Mouse (Mus musculus) midbrain, embryonic 16.5 days (tissue): ENCODE measurements around the gene Hist1h1d. TPM values are rescaled to one million over a fixed set of nuclear protein-coding genes. Genes with fewer than 3 reads are reported as not detected.
"Not testable (repeated sequence)": the region's sequence is repeated elsewhere in the genome, so short reads cannot be mapped to it uniquely, and the experiment has no call there.

ENCODE experiments used
- ATAC-seq: fragments of 200-750 bp; cut with Nextera tagmentation; 2 replicates; pipeline ENCODE4 v1.8.0; 2017; ENCODE audit warnings: moderate TSS enrichment
- H3K27ac ChIP-seq: fragments of 300-500 bp; sonication (generic); 2 replicates; pipeline ENCODE4 v1.5.1; 2014; ENCODE audit warnings: mild to moderate bottlenecking, low read length, mixed read lengths
- H3K27me3 ChIP-seq: fragments of 300-500 bp; sonication (generic); 2 replicates; pipeline ENCODE4 v1.6.1; 2014; ENCODE audit warnings: low read depth, low read length, mixed read lengths; ENCODE audit not compliant: control insufficient read depth, insufficient read depth
- H3K36me3 ChIP-seq: fragments of 300-500 bp; sonication (generic); 2 replicates; pipeline ENCODE4 v1.6.1; 2014; ENCODE audit warnings: mild to moderate bottlenecking, low read length, moderate library complexity, mixed read lengths; ENCODE audit not compliant: control insufficient read depth, insufficient read depth
- H3K4me1 ChIP-seq: fragments of 300-500 bp; sonication (generic); 2 replicates; pipeline ENCODE4 v1.6.1; 2014; ENCODE audit warnings: mild to moderate bottlenecking, low read length, mixed read lengths; ENCODE audit not compliant: control insufficient read depth, insufficient read depth
- H3K4me2 ChIP-seq: fragments of 300-500 bp; sonication (generic); 2 replicates; pipeline ENCODE4 v1.6.1; 2014; ENCODE audit warnings: mild to moderate bottlenecking, low read length, mixed read lengths
- H3K4me3 ChIP-seq: fragments of 300-500 bp; sonication (generic); 2 replicates; pipeline ENCODE4 v1.5.1; 2014; ENCODE audit warnings: low read depth, mild to moderate bottlenecking, low read length, moderate library complexity, mixed read lengths
- H3K9ac ChIP-seq: fragments of 300-500 bp; sonication (generic); 2 replicates; pipeline ENCODE4 v1.6.1; 2014; ENCODE audit warnings: low read depth, low read length, mixed read lengths
- H3K9me3 ChIP-seq: fragments of 300-500 bp; sonication (generic); replicated peaks from 2 replicates; pipeline ENCODE4 v1.6.1; 2014; ENCODE audit warnings: mild to moderate bottlenecking, low read length, mixed read lengths; ENCODE audit not compliant: control insufficient read depth, poor library complexity, severe bottlenecking
- WGBS: fragments of 180-500 bp; shearing (Covaris S2); extraction: QIAGEN DNeasy Blood & Tissue Kit; methylation state at CpG from one replicate; pipeline ENCODE4 v1.1.7; 2014; 5-methylcytosine and 5-hydroxymethylcytosine counted together
- polyA plus RNA-seq: library from polyadenylated mRNA; unstranded; fragments of >200 nt; fragmentation: Nextera tagmentation; extraction: Ambion mirVana; gene quantifications from 2 replicates; pipeline ENCODE4 v1.2.1, GENCODE M21; 2015

Gene Hist1h1d
- polyA plus RNA-seq, 1 experiment from 2014 or later: not detected

DNA sequence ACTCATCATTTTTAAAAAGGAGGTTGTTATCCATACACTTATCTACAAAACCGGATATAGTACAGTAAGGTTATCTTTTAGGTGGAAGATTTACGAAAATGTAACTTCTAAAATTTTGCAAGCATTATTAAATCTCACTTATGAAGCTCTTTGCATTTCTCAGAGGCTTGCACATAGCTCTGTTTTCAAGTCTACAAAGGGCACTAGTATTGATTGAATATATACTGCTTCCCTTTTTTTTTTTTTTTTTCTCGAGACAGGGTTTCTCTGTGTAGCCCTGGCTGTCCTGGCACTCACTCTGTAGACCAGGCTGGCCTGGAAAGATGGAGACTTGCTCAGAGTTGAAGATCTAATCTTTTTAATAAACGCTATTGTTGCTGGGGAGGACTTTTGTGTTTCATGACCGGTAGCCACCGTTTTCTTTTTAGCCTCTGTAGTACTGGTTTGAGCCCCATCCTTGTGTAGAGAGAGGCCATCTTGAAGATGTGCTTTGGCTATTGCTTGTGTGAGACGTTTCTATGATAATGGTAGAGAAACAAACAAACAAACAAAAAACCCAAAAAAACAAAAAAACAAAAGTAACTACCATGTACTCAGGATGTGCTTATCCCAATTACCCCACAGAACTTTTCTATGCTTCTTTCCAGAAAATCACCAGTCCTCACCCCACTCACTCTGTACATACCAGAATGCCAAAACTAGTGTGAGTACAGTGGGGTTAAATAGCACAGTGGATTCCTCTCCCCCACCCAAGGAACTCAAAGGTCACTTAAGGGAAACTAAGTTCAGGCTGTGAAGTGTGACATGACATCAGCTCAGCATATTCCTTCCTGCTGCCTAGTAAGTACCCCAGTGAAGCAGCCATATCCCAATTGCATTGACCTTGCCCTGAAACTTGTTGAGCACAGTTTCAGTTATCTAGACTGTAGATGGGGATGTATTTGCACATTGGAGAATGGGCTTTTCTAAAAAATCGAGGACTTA lies 839 bp upstream of the Hist1h1d start:
- no peak overlapping the region for H3K9ac ChIP-seq

DNA sequence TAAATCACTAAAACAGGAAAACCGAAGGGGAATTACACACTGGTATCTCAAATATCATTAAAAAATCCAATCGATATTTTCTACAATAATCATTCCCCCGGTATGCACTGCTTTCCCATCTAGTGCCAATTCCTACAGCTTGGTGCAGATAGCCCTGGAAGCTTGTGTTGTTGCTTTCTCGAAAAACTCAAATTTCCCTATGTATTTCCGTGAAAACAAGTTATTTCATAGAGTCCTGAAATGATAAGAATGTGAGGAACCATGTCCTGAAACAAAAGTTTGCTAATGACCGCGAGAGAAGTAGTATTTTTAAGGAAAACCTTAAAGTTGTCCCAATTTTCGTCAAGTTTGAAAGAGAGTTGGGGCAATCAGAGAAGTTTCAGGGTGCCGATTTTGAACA lies 1.3 kb downstream of the Hist1h1d start:
- peaks cover 23% of the 10 kb centered on the region for H3K4me1 ChIP-seq
- peak overlapping the region; percentile 96 for H3K4me2 ChIP-seq
- H3K27ac ChIP-seq: peak overlapping the region; percentile 78
- no peaks in the 10 kb centered on the region for H3K9me3 ChIP-seq
- peak overlapping the region; percentile 63 for H3K9ac ChIP-seq
- no peaks in the 10 kb centered on the region for H3K27me3 ChIP-seq
- 20% methylated on average over 9 of the region's 9 CpGs for WGBS
- no peak for ATAC-seq
- H3K4me3 ChIP-seq: peak overlapping the region; percentile 46
- H3K36me3 ChIP-seq: no peaks in the 10 kb centered on the region

More for the DNA sequence above, 839 bp upstream of the Hist1h1d start:
- Histone ChIP-seq H3K27ac (peak overlapping the region; percentile 86), H3K4me2 (peak overlapping the region; percentile 67), H3K36me3 (no peaks in the 10 kb centered on the region), H3K9me3 (no peaks in the 10 kb centered on the region), H3K4me1 (peaks cover 23% of the 10 kb centered on the region), H3K27me3 (no peaks in the 10 kb centered on the region), H3K4me3 (peak overlapping the region; percentile 45)
- WGBS: 48% methylated on average over 8 of the region's 8 CpGs
- ATAC-seq: no peak

DNA sequence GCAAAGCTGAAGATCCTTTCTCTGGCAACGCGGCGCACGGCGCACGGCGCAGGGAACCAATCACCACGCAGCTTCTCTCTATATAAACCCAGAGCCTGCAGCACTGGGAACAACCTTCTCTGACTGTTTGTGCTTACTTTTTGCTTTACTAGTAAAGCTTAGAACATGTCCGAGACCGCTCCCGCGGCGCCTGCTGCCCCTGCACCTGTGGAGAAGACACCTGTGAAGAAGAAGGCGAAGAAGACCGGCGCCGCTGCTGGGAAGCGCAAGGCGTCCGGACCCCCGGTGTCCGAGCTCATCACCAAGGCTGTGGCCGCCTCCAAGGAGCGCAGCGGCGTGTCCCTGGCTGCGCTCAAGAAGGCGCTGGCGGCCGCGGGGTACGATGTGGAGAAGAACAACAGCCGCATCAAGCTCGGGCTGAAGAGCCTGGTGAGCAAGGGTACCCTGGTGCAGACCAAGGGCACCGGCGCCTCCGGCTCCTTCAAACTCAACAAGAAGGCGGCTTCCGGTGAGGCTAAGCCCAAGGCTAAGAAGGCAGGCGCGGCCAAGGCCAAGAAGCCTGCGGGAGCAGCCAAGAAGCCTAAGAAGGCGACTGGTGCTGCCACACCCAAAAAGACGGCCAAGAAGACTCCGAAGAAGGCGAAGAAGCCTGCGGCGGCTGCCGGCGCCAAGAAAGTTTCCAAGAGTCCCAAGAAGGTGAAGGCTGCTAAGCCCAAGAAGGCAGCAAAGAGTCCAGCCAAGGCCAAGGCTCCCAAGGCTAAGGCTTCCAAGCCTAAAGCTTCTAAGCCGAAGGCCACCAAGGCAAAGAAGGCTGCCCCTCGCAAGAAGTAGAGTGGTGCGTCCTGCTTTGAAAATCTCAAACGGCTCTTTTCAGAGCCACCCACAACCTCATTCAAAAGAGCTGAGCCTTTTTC lies 2.1 kb downstream of the Hist1h1d start:
- Histone ChIP-seq H3K4me3 (peak overlapping the region; percentile 46), H3K9me3 (no peaks in the 10 kb centered on the region), H3K36me3 (no peaks in the 10 kb centered on the region), H3K9ac (peak overlapping the region; percentile 63), H3K4me2 (peak overlapping the region; percentile 96), H3K27me3 (no peaks in the 10 kb centered on the region), H3K27ac (peak overlapping the region; percentile 78), H3K4me1 (peaks cover 23% of the 10 kb centered on the region)
- WGBS: under 1% methylated on average over 50 of the region's 54 CpGs
- peak; percentile 66 for ATAC-seq

DNA sequence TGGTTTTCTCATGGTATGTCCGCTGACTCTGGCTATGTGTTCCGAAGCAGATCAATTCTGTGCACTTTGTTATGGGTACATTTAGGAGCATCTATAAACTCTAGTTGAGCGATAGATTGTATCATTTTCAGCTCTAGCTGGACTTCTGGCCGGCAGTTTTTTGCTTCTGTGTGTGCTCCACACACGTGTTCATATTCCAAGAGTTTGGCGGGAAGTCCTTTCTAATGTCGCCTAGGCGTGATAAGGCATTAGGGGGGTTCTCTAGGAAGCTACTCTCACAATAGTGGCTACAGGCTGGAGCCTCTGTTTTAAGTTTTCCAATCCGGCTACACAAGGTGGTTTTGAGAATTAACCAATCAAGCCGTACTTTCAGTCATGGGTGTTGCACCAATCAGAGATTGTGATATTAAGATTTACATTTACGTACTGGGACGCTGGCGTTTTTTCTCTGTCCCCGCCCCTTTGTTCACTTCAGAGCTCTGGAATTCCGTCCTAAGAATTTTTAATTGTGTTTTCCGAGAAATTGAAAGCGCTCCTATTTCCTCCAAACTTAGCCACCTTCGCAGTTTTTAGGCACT lies 2.9 kb downstream of the Hist1h1d start:
- H3K36me3 ChIP-seq: no peaks in the 10 kb centered on the region
- ATAC-seq: peak; percentile 80
- WGBS: under 1% methylated on average over 18 of the region's 18 CpGs
- peak overlapping the region; percentile 63 for H3K9ac ChIP-seq
- H3K27me3 ChIP-seq: no peaks in the 10 kb centered on the region
- peak overlapping the region; percentile 46 for H3K4me3 ChIP-seq
- H3K9me3 ChIP-seq: no peaks in the 10 kb centered on the region
- H3K4me2 ChIP-seq: peak overlapping the region; percentile 96
- peak overlapping the region; percentile 83 for H3K27ac ChIP-seq
- peaks cover 18% of the 10 kb centered on the region for H3K4me1 ChIP-seq

DNA sequence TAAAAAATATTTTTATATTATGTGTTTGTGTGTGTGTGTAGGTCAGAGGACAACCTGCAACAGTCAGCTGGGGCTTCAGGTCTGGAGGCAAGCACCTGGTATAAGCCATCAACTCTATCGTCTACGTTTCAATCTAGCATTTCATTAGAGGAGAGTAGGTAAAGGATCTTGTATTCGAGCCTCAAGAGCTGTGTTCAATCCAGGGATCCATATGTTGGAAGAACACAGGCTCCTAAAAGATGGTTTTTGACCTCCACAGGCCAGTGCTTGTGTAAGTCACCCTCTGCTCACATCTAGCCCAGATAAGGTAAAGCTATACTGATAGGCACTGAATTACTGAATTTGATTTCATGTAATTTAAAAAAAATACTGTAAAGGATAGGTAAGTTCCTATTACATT lies 3.8 kb downstream of the Hist1h1d start:
- no peaks in the 10 kb centered on the region for H3K36me3 ChIP-seq
- H3K27me3 ChIP-seq: no peaks in the 10 kb centered on the region
- no peak overlapping the region for H3K27ac ChIP-seq
- 68% methylated on average over 3 of the region's 3 CpGs for WGBS
- H3K4me3 ChIP-seq: no peak overlapping the region
- 0 out of 2 replicates have a peak overlapping the region, but pooled peaks have one; percentile 10 for H3K9ac ChIP-seq
- no peaks in the 10 kb centered on the region for H3K9me3 ChIP-seq
- H3K4me1 ChIP-seq: peaks cover 18% of the 10 kb centered on the region
- no peak for ATAC-seq
- H3K4me2 ChIP-seq: no peak overlapping the region

DNA sequence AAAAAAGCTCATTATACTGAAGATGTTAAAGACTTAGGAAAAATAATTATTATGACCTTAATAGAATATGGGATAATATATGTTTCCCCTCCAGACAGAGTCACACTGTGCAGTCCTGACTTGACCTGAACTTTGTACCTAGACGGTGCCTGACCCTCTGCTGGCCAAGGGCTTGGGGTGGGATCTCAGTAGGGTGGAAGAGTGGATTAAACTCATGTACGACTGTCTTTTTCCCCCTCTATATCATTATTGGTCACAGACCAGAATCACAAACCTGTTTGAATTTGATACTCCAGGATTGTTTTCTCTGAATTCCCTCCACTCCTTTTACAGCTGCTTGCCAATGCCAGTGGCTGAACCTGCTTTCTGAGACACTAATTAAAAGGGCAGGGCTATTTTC lies 7.6 kb downstream of the Hist1h1d start:
- not testable (repeated sequence) for ATAC-seq, H3K4me1 ChIP-seq, H3K36me3 ChIP-seq, H3K9me3 ChIP-seq, H3K4me2 ChIP-seq, H3K9ac ChIP-seq, H3K4me3 ChIP-seq, H3K27ac ChIP-seq, H3K27me3 ChIP-seq
- whole genome bisulfite sequencing: 14% methylated on average over 2 of the region's 2 CpGs

DNA sequence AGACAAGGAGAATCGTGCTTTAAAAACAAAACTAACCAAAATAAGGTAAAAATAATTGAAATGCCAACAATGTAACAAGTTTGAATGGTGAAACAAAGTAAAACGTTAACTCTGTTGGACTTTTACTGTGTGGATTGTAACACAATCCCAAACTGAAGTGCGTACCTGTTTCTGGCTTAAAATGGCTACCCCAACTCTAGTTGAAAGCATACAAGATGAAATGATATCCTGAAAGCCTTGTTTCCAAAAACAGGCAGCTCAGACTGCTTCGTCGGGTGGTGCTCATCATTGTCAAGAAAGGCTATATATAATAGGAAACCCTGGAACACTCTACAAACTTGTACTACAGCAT lies 8.4 kb downstream of the Hist1h1d start:
- Histone ChIP-seq H3K27ac (peak overlapping the region; percentile 98), H3K4me3 (peak overlapping the region; percentile 47), H3K4me2 (peak overlapping the region; percentile 85)
- not testable (repeated sequence) for H3K27me3 ChIP-seq, H3K9me3 ChIP-seq, H3K9ac ChIP-seq, ATAC-seq, H3K4me1 ChIP-seq, H3K36me3 ChIP-seq
- 0% methylated on average over 2 of the region's 5 CpGs for WGBS

DNA sequence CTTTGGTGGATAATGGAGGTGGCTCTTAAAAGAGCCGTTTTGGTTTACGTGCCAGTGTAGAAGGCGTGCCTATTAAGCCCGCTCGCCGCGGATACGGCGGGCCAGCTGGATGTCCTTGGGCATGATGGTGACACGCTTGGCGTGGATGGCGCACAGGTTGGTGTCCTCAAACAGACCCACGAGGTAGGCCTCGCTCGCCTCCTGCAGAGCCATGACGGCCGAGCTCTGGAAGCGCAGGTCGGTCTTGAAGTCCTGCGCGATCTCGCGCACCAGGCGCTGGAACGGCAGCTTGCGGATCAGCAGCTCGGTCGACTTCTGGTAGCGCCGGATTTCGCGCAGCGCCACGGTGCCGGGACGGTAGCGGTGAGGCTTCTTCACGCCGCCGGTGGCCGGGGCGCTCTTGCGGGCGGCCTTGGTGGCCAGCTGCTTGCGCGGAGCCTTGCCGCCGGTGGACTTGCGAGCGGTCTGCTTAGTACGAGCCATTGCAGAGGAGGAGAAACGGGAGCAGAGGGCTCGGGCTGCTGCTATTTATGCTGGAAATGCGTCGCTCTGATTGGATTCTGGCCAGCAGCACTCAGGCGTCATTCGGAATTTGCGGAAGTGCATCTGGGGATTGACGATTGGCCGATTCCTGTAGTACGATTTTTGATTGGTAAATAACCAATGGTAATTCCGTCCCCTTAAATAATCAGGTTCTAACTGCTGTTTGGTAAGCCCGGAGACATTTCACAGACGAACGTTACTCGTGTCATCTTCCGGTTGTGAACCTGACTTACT lies 9.0 kb downstream of the Hist1h1d start, which contains the start of gene Hist1h3e:
TSS of gene Hist1h3e (minus strand) at position 487 of the 777 bp plus-strand sequence.
- H3K4me3 ChIP-seq: peak within 1 kb of the TSS; percentile 47
- under 1% methylated on average over 48 of the region's 67 CpGs for WGBS
- H3K36me3 ChIP-seq, H3K27me3 ChIP-seq, H3K9me3 ChIP-seq, H3K4me1 ChIP-seq: not testable (repeated sequence)
- H3K4me2 ChIP-seq: peak within 1 kb of the TSS; percentile 85
- H3K9ac ChIP-seq: peak within 1 kb of the TSS; percentile 73
- ATAC-seq: peak; percentile 97
- H3K27ac ChIP-seq: peak within 1 kb of the TSS; percentile 98
